ENCODE assay signal across 31 mouse cellular contexts in genomic region chr5:110308861-110309260, GRCm38 (mm10). TPM values are rescaled to one million over a fixed set of nuclear protein-coding genes. Genes with fewer than 3 reads are reported as not detected.
"Had no signal": no experiment of that assay in that cellular context is flagged by ENCODE, and none has a peak within 500 bp of the region (broad histone marks: within the 10 kb centered on the region; RNA-seq: fewer than 3 reads in every experiment).

No protein-coding gene starts in this region.

- DNase-seq: kidney, adult 9 months; kidney, postnatal 14 days; kidney, postnatal 4 days; layer of hippocampus, adult 9-11 months; layer of hippocampus, postnatal 36 days; liver; lung, adult 18-20 months; lung, postnatal 10 days; lung, postnatal 36 days; retina, postnatal 1 day; right cerebral cortex, postnatal 14 days; spleen, adult 18-20 months; thymus, postnatal 25 days had no signal

- H3K4me1 ChIP-seq: limb, embryonic 10.5 days; limb, embryonic 13.5 days; liver, embryonic 12.5 days; liver, embryonic 15.5 days; lung, embryonic 15.5 days; midbrain, embryonic 10.5 days; midbrain, embryonic 13.5 days; neural tube, embryonic 13.5 days; stomach, embryonic 15.5 days had no signal

- ATAC-seq: liver, embryonic 12.5 days; midbrain, embryonic 13.5 days; midbrain, embryonic 16.5 days had no signal

- H3K27me3 ChIP-seq: limb, embryonic 13.5 days; liver, embryonic 12.5 days; liver, embryonic 15.5 days; lung, embryonic 15.5 days; megakaryocyte, embryonic 14.5 days; midbrain, embryonic 13.5 days; neural tube, embryonic 13.5 days; stomach, embryonic 15.5 days had no signal

- H3K9ac ChIP-seq: limb, embryonic 13.5 days; liver, embryonic 12.5 days; liver, embryonic 15.5 days; lung, embryonic 15.5 days; midbrain, embryonic 13.5 days; neural tube, embryonic 13.5 days; stomach, embryonic 15.5 days had no signal

- H3K9me3 ChIP-seq: limb, embryonic 10.5 days; limb, embryonic 13.5 days; liver, embryonic 12.5 days; liver, embryonic 15.5 days; lung, embryonic 15.5 days; megakaryocyte, embryonic 14.5 days; midbrain, embryonic 10.5 days; midbrain, embryonic 13.5 days; neural tube, embryonic 13.5 days; stomach, embryonic 15.5 days had no signal

- H3K4me3 ChIP-seq: left cerebral cortex, adult 2 months; limb, embryonic 10.5 days; limb, embryonic 13.5 days; liver, embryonic 12.5 days; liver, embryonic 15.5 days; lung, embryonic 15.5 days; megakaryocyte, embryonic 14.5 days; midbrain, embryonic 10.5 days; midbrain, embryonic 13.5 days; myocyte; neural tube, embryonic 13.5 days; stomach, embryonic 15.5 days had no signal

- H3K4me2 ChIP-seq: limb, embryonic 13.5 days; liver, embryonic 12.5 days; liver, embryonic 15.5 days; lung, embryonic 15.5 days; midbrain, embryonic 13.5 days; neural tube, embryonic 13.5 days; stomach, embryonic 15.5 days had no signal

- H3K27ac ChIP-seq: left cerebral cortex, adult 2 months; limb, embryonic 10.5 days; limb, embryonic 13.5 days; liver, embryonic 12.5 days; liver, embryonic 15.5 days; lung, embryonic 15.5 days; midbrain, embryonic 10.5 days; midbrain, embryonic 13.5 days; neural tube, embryonic 13.5 days; stomach, embryonic 15.5 days had no signal

RNA-seq across cellular contexts. Expression of gene P2rx2, which starts 34.2 kb away (rescaled TPM):
- total RNA-seq: layer of hippocampus, adult 18-20 months; monocyte, adult 5-6 weeks; neutrophil, adult 5-6 weeks had no signal
- polyA plus RNA-seq: liver, embryonic 12.5 days; liver, embryonic 15.5 days had no signal

RNA-seq across cellular contexts. Expression of gene Lrcol1, which starts 35.7 kb away (rescaled TPM):
- total RNA-seq: layer of hippocampus, adult 18-20 months; layer of hippocampus, postnatal 36 days; left cerebral cortex, adult 2 months; left cerebral cortex, postnatal 10 days; monocyte, adult 5-6 weeks; neutrophil, adult 5-6 weeks had no signal
- polyA plus RNA-seq: kidney, embryonic 16.5 days; limb, embryonic 10.5 days; limb, embryonic 13.5 days; liver, embryonic 12.5 days; liver, embryonic 15.5 days; midbrain, embryonic 10.5 days; midbrain, embryonic 13.5 days; midbrain, embryonic 16.5 days; myocyte; neural tube, embryonic 13.5 days; stomach, embryonic 15.5 days had no signal
